Mouse (Mus musculus) E14TG2a.4 (cell line): ENCODE measurements around the gene Cdk6.

Experiments
- H3K27me3 ChIP-seq: 2 replicates; pipeline ENCODE4 v1.6.1; 2014; ENCODE audit warnings: low read length, control low read depth; ENCODE audit not compliant: insufficient read depth
- H3K36me3 ChIP-seq: 2 replicates; pipeline ENCODE4 v1.6.1; 2014; ENCODE audit warnings: low read length, control low read depth; ENCODE audit not compliant: insufficient read depth
- H3K4me1 ChIP-seq: replicated peaks from 2 replicates; pipeline ENCODE4 v1.6.1; 2014; ENCODE audit warnings: low read depth, low read length, control low read depth
- H3K4me3 ChIP-seq: replicated peaks from 2 replicates; pipeline ENCODE4 v1.5.1; 2014; ENCODE audit warnings: mild to moderate bottlenecking, low read length
- H3K9me3 ChIP-seq: 2 replicates; pipeline ENCODE4 v1.6.1; 2014; ENCODE audit warnings: low read length, control low read depth
- CTCF ChIP-seq: conservative IDR thresholded peaks from 2 replicates; pipeline ENCODE4 v1.5.1; 2014; ENCODE audit warnings: low read length
- NANOG ChIP-seq: IDR thresholded peaks from 2 replicates; pipeline ENCODE4 v1.6.1; 2014; ENCODE audit warnings: borderline replicate concordance, low read length, mixed read lengths
- POU5F1 ChIP-seq: IDR thresholded peaks from 2 replicates; pipeline ENCODE4 v1.6.1; 2014; ENCODE audit warnings: low read length, borderline replicate concordance

Cdk6 gene

DNA sequence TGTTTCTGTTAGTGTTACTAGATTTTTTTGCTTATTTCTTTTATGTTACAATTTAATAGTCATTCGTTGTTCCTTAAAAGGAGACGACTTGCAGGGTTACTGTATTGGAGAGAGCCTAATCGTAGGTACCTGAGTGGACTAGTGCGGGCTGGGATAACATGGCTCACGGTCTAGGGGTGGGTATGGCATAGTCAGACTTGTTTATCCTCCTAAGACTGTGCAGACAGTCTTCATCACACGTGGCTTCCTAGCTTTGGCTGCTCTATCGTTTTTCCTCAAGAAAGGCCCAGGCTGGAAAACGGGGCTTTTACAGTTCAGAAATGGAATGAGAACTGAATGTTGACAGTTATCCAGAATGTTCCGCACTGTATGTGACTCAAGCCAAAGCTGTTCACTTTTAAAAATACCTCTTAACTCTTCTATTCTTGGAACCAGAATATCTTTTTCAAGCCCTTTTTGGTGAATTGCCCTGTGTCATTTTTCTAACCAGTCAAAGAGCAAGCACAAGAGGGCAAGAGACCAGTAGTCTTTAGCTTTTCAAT lies 39.5 kb downstream of the Cdk6 start:
- peaks cover 16% of the 10 kb centered on the region for H3K36me3 ChIP-seq
- H3K4me1 ChIP-seq: peaks cover 51% of the 10 kb centered on the region
- H3K9me3 ChIP-seq: no peaks in the 10 kb centered on the region
- H3K4me3 ChIP-seq: no peak overlapping the region
- H3K27me3 ChIP-seq: no peaks in the 10 kb centered on the region
- TF ChIP-seq POU5F1 (no peak), NANOG (no peak), CTCF (no peak)

DNA sequence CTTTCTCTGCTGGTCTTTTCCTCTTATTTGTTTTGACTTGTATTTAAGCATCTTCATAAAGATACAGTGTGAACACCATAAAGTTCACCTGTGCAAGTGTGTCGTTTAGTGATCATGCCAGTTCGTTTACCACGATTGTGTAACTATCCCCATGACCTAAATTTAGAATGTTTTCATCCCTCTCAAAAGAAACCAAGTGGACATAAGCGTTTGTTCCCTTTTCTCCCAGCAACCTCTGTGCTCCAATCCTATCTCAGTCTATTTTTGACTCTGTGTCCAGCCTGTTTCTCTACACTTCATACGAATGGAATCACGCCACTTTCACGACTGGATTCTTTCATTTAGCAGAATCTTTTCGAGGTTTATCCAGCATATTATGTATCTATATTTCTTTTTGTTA lies 40.5 kb downstream of the Cdk6 start:
- TF ChIP-seq CTCF (no peak), POU5F1 (no peak), NANOG (no peak)
- Histone ChIP-seq H3K4me3 (no peak overlapping the region), H3K9me3 (no peaks in the 10 kb centered on the region), H3K4me1 (peaks cover 52% of the 10 kb centered on the region), H3K36me3 (peaks cover 12% of the 10 kb centered on the region), H3K27me3 (no peaks in the 10 kb centered on the region)

DNA sequence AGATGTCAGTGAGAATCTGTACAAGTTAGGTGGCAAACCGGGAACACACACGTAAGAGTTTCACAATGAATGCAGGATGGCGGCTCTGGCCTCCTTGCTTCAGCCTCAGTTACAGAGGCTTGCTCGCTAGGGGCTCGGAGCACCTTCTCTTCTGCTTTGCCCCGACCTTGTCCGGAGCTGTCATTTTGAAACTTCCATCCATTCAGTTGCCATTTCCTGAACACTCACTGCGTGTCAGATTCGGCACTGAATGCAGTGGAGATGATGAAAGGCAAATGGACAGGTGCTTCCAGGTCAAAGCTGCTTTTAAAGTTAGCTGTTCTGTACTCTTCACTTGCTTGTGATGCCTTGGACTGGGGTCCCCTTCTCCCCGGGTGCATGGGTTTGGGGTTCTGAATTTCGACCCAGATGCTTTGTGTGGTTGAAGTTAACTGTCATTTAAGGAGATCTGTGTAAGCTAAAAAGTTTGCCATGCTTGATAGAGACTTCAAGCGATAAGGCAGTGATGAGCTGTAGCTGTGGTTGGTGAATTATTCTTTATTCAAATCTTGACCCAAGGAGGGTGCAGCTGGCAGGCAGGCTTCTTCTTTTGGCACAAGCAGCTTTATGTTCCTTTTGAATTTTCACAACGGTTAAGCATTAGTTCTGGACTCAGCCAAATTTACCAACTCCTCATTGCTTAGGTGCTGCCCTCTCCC lies 41.2 kb downstream of the Cdk6 start:
- Histone ChIP-seq H3K4me1 (peaks cover 55% of the 10 kb centered on the region), H3K27me3 (no peaks in the 10 kb centered on the region), H3K9me3 (no peaks in the 10 kb centered on the region), H3K36me3 (peaks cover 12% of the 10 kb centered on the region), H3K4me3 (no peak overlapping the region)
- TF ChIP-seq CTCF: no peak
- no peak for TF ChIP-seq POU5F1
- no peak for TF ChIP-seq NANOG

DNA sequence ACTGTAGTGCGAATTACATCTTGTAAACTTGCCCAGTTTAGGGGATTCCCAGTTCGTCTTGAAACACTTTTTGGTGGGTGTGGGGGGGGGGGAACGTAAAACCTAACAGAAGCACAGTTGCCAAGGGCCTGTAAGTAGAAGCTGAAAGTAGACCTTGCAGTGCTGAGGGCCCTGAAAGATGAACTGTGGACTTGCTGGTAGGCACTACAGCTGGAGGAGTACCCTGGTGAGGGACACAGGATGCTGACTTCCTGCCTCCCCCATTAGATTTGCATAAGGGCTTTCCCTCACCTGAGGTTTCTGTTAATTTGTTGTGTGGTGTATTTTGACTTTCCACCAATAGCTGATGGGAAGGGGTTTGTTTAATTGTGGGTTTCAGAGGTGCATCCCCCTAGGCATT lies 42.3 kb downstream of the Cdk6 start:
- Histone ChIP-seq H3K4me3 (no peak overlapping the region), H3K9me3 (no peaks in the 10 kb centered on the region), H3K36me3 (peaks cover 12% of the 10 kb centered on the region), H3K27me3 (no peaks in the 10 kb centered on the region), H3K4me1 (peaks cover 64% of the 10 kb centered on the region)
- TF ChIP-seq CTCF (no peak), POU5F1 (no peak), NANOG (no peak)

DNA sequence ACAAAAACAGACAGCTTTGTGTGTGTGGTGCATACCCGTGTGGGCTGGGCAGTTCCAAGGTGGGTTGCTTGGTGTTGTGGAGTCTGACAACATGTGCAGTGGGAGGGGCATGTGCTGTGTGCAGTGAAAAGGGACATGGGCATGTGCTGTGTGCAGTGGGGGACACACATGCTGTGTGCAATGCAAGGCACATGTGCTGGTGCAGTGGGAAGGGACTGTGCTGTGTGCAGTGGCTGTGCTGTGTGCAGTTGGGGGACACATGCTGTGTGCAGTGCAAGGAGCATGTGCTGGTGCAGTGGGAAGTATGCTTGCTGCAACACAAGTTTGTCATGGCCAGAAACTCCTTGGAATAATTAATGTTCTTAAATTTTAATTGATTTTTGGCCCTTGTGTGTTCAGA lies 43.8 kb downstream of the Cdk6 start:
- H3K9me3 ChIP-seq: no peaks in the 10 kb centered on the region
- no peak overlapping the region; the same call in 1 of the 2 replicates for H3K4me3 ChIP-seq
- H3K36me3 ChIP-seq: peaks cover 14% of the 10 kb centered on the region
- no peaks in the 10 kb centered on the region for H3K27me3 ChIP-seq
- peaks cover 64% of the 10 kb centered on the region for H3K4me1 ChIP-seq
- TF ChIP-seq CTCF (no peak), NANOG (no peak), POU5F1 (no peak)

DNA sequence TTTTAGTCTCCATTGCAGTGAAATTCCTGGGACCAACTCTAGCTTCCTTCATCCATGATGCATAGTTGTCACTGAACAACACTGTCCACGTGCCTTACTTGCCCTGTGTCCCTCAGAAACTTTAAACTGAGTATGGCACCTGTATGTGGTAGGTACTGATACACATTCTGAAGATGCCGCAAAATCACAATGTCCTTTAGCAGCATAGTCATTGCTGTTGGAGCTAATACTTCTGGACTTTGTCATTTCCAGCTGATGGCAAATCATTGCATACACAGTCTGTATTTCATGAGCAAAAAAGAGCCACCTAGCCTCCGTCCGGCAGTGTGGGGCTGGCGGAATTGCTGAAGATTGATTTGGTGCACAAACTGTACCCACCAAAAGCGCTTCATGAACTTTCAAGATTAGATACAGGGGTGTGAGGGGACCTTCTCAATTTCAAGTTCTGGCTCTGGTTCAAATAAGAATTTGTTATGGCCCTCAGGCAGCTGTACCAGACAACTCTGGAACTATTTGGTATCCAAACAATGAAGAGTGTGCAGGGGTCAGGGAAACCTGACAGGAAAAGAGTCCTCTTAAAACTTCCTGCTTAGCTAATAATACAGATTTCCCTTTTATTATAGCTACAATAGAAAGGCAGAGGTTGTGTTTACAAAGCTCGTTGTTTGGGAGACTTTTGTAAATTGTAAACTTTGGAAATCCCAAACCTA lies 44.9 kb downstream of the Cdk6 start:
- Histone ChIP-seq H3K4me3 (peak overlapping the region; percentile 32), H3K36me3 (peaks cover 24% of the 10 kb centered on the region), H3K9me3 (no peaks in the 10 kb centered on the region), H3K27me3 (no peaks in the 10 kb centered on the region), H3K4me1 (peaks cover 64% of the 10 kb centered on the region)
- no peak for TF ChIP-seq NANOG

DNA sequence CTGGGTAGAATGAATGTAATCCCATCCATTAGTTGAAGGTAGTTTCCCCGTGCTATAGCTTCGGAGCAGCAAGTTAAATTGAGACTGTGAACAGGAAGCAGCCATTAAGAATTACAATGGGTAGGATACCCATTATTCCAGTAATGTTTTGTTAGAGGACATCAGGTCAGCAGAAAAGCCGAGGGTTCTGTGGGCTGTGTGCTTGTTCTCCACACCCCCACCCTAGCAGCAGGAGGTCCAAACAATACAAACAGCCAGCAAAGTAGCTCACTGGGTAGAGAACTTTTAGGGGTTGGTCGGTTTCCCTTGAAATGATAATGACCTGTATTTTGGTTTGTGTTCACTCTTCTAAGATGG lies 45.4 kb downstream of the Cdk6 start:
- Histone ChIP-seq H3K36me3 (peaks cover 29% of the 10 kb centered on the region), H3K27me3 (no peaks in the 10 kb centered on the region), H3K4me1 (peaks cover 64% of the 10 kb centered on the region), H3K4me3 (peak overlapping the region; percentile 32), H3K9me3 (no peaks in the 10 kb centered on the region)
- TF ChIP-seq NANOG (peak; percentile 73; the same call in 1 of the 2 replicates), POU5F1 (no peak), CTCF (no peak)

DNA sequence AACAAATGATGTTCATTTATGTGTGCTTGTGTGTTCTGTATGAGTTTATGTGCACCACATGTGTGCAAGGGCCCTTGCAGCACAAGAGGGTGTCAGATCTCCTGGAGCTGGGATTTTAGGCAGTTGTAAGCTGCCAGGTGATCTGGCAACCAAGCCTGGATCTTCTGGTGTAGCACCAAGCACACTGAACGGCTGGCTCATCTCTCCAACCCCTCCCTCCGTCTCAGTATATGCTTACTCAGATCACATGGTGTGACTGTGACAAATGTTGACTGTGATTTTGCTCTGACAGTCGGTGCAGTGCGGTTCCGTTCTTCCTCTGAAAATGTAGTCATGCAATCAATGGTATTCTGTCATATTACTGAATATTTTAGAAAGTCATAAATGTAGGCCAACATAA lies 45.9 kb downstream of the Cdk6 start:
- peak overlapping the region; percentile 32 for H3K4me3 ChIP-seq
- no peaks in the 10 kb centered on the region for H3K27me3 ChIP-seq
- H3K36me3 ChIP-seq: peaks cover 33% of the 10 kb centered on the region
- TF ChIP-seq NANOG: no peak
- no peak for TF ChIP-seq POU5F1
- no peak for TF ChIP-seq CTCF
- no peaks in the 10 kb centered on the region for H3K9me3 ChIP-seq
- peaks cover 60% of the 10 kb centered on the region for H3K4me1 ChIP-seq
